Mouse (Mus musculus): ENCODE measurements around the gene Gm20605. TPM values are rescaled to one million over a fixed set of nuclear protein-coding genes. Genes with fewer than 3 reads are reported as not detected.
A peak's percentile ranks its signal among the peaks of the same experiment; 100 is the strongest.
"Not testable (repeated sequence)": the region's sequence is repeated elsewhere in the genome, so short reads cannot be mapped to it uniquely, and the experiment has no call there.

Gene Gm20605
- polyA plus RNA-seq, 1 experiment, result 3.0 TPM

GRCm38 (mm10) chr5:137610548-137611244 lies 18.3 kb upstream of the Gm20605 start:
- H3K4me1 ChIP-seq (ENCODE audit: control insufficient read depth, insufficient read depth, low read length), result peaks cover 16% of the 10 kb centered on the region
- H3K27ac ChIP-seq (ENCODE audit: insufficient read depth, low read length), result peak overlapping the region; percentile 99
- peak; percentile 92 for TF ChIP-seq POLR2A (IDR thresholded peaks at IDR 0.05; ENCODE audit: low read depth, low read length)
- no peak for TF ChIP-seq CTCF (IDR thresholded peaks at IDR 0.05; ENCODE audit: borderline replicate concordance, insufficient read depth, low read length)
- peak overlapping the region; percentile 77 for H3K4me3 ChIP-seq (ENCODE audit: insufficient read depth, low read length)

- Histone ChIP-seq H3K4me3 (ENCODE audit: insufficient read depth, low read length) (peak overlapping the region; percentile 77), H3K4me1 (ENCODE audit: control insufficient read depth, insufficient read depth, low read length) (peaks cover 16% of the 10 kb centered on the region)
- TF ChIP-seq POLR2A (IDR thresholded peaks at IDR 0.05; ENCODE audit: low read depth, low read length) (peak; percentile 85), CTCF (IDR thresholded peaks at IDR 0.05; ENCODE audit: borderline replicate concordance, insufficient read depth, low read length) (no peak)
These were observed 17.8 kb upstream of the Gm20605 start for GRCm38 (mm10) chr5:137611245-137611602.

GRCm38 (mm10) chr5:137613076-137613475 lies 15.9 kb upstream of the Gm20605 start:
- no peak for TF ChIP-seq POLR2A (IDR thresholded peaks at IDR 0.05; ENCODE audit: low read depth, low read length)
- TF ChIP-seq CTCF (IDR thresholded peaks at IDR 0.05; ENCODE audit: borderline replicate concordance, insufficient read depth, low read length), result no peak
- H3K27ac ChIP-seq (ENCODE audit: insufficient read depth, low read length), result peak overlapping the region; percentile 45
- peaks cover 13% of the 10 kb centered on the region for H3K4me1 ChIP-seq (ENCODE audit: control insufficient read depth, insufficient read depth, low read length)
- H3K4me3 ChIP-seq (ENCODE audit: insufficient read depth, low read length), result no peak overlapping the region

More at GRCm38 (mm10) chr5:137611245-137611602, 17.8 kb upstream of the Gm20605 start:
- H3K27ac ChIP-seq (ENCODE audit: insufficient read depth, low read length), result peak overlapping the region; percentile 99

- Histone ChIP-seq H3K4me3 (ENCODE audit: insufficient read depth, low read length) (no peak within 1 kb of the TSS), H3K4me1 (ENCODE audit: control insufficient read depth, insufficient read depth, low read length) (peaks cover 13% of the 10 kb centered on the region), H3K27ac (ENCODE audit: insufficient read depth, low read length) (peak within 1 kb of the TSS; percentile 45)
- TF ChIP-seq POLR2A (IDR thresholded peaks at IDR 0.05; ENCODE audit: low read depth, low read length), result peak; percentile 59
- TF ChIP-seq CTCF (IDR thresholded peaks at IDR 0.05; ENCODE audit: borderline replicate concordance, insufficient read depth, low read length), result no peak
These were observed 15.4 kb upstream of the Gm20605 start, which contains the start of gene Pcolce for GRCm38 (mm10) chr5:137613550-137613949. Gene Pcolce (minus strand): TSS chr5:137613784.

GRCm38 (mm10) chr5:137614921-137615320 lies 14.1 kb upstream of the Gm20605 start:
- H3K27ac ChIP-seq (ENCODE audit: insufficient read depth, low read length); H3K4me3 ChIP-seq (ENCODE audit: insufficient read depth, low read length): not testable (repeated sequence)
- peaks cover 13% of the 10 kb centered on the region for H3K4me1 ChIP-seq (ENCODE audit: control insufficient read depth, insufficient read depth, low read length)

- no peak overlapping the region for H3K27ac ChIP-seq (ENCODE audit: insufficient read depth, low read length)
- H3K4me3 ChIP-seq (ENCODE audit: insufficient read depth, low read length), result no peak overlapping the region
- H3K4me1 ChIP-seq (ENCODE audit: control insufficient read depth, insufficient read depth, low read length), result peaks cover 13% of the 10 kb centered on the region
- TF ChIP-seq POLR2A (IDR thresholded peaks at IDR 0.05; ENCODE audit: low read depth, low read length), result no peak
- no peak for TF ChIP-seq CTCF (IDR thresholded peaks at IDR 0.05; ENCODE audit: borderline replicate concordance, insufficient read depth, low read length)
These were observed 13.6 kb upstream of the Gm20605 start for GRCm38 (mm10) chr5:137615347-137615746.

- Histone ChIP-seq H3K4me3 (ENCODE audit: insufficient read depth, low read length) (no peak overlapping the region), H3K27ac (ENCODE audit: insufficient read depth, low read length) (no peak overlapping the region), H3K4me1 (ENCODE audit: control insufficient read depth, insufficient read depth, low read length) (no peaks in the 10 kb centered on the region)
- TF ChIP-seq CTCF (IDR thresholded peaks at IDR 0.05; ENCODE audit: borderline replicate concordance, insufficient read depth, low read length) (no peak), POLR2A (IDR thresholded peaks at IDR 0.05; ENCODE audit: low read depth, low read length) (no peak)
These were observed 4.9 kb upstream of the Gm20605 start for GRCm38 (mm10) chr5:137623937-137624530.

GRCm38 (mm10) chr5:137627991-137628390 lies 984 bp upstream of the Gm20605 start:
- Histone ChIP-seq H3K4me3 (ENCODE audit: insufficient read depth, low read length) (peak overlapping the region; percentile 60), H3K4me1 (ENCODE audit: control insufficient read depth, insufficient read depth, low read length) (peaks cover 9% of the 10 kb centered on the region; the same call in 1 of the 2 replicates), H3K27ac (ENCODE audit: insufficient read depth, low read length) (peak overlapping the region; percentile 44)
- TF ChIP-seq POLR2A (IDR thresholded peaks at IDR 0.05; ENCODE audit: low read depth, low read length), result no peak; the same call in 1 of the 2 replicates
- no peak for TF ChIP-seq CTCF (IDR thresholded peaks at IDR 0.05; ENCODE audit: borderline replicate concordance, insufficient read depth, low read length)

GRCm38 (mm10) chr5:137629306-137629721 lies 339 bp downstream of the Gm20605 start:
- TF ChIP-seq CTCF (IDR thresholded peaks at IDR 0.05; ENCODE audit: borderline replicate concordance, insufficient read depth, low read length) (no peak), POLR2A (IDR thresholded peaks at IDR 0.05; ENCODE audit: low read depth, low read length) (no peak)
- peak overlapping the region; percentile 32; the same call in 1 of the 2 replicates for H3K27ac ChIP-seq (ENCODE audit: insufficient read depth, low read length)
- H3K4me3 ChIP-seq (ENCODE audit: insufficient read depth, low read length), result peak overlapping the region; percentile 66
- peaks cover 9% of the 10 kb centered on the region; the same call in 1 of the 2 replicates for H3K4me1 ChIP-seq (ENCODE audit: control insufficient read depth, insufficient read depth, low read length)
